Mouse (Mus musculus) right cerebral cortex, postnatal 36 days (tissue): ENCODE measurements around the gene Cmtm6.

ENCODE experiments used
- DNase-seq, 2 experiments: peaks; one replicate each; pipeline ENCODE4 v3.0.0; 2022; ENCODE audit warnings: low spot score in 2 of 2, mixed read lengths in 1 of 2

Cmtm6 gene

DNA sequence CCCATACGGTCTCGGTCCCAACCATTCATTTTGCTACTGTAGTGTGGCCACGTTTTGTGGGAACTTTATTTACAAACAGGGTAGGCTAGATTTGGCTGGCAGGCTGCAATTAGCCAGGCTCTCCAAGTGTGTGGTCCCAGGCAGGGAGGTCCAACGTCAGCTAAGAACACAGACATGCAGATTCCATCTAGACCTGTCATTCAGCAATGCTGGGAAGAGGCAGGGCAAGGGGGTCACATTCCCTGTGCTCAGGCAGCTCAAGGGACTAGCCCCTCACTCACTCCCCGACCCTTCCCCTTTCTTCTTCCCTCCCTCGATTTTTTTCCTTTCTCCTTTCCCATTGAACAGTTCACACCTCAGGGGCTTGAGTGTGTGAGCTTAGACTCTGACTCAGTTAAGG lies 67.9 kb downstream of the Cmtm6 start:
- DNase-seq, result no peak
